Mouse (Mus musculus) fat pad, adult 2 months (tissue): ENCODE data around the gene Tarsl2.
A peak's percentile ranks its signal among the peaks of the same experiment; 100 is the strongest.

ENCODE experiments used
- DNase-seq: peaks from one replicate; pipeline ENCODE4 v3.0.0-alpha.2; 2011; ENCODE audit warnings: low read depth, low spot score; ENCODE audit errors: extremely low read depth

Tarsl2 gene

DNA sequence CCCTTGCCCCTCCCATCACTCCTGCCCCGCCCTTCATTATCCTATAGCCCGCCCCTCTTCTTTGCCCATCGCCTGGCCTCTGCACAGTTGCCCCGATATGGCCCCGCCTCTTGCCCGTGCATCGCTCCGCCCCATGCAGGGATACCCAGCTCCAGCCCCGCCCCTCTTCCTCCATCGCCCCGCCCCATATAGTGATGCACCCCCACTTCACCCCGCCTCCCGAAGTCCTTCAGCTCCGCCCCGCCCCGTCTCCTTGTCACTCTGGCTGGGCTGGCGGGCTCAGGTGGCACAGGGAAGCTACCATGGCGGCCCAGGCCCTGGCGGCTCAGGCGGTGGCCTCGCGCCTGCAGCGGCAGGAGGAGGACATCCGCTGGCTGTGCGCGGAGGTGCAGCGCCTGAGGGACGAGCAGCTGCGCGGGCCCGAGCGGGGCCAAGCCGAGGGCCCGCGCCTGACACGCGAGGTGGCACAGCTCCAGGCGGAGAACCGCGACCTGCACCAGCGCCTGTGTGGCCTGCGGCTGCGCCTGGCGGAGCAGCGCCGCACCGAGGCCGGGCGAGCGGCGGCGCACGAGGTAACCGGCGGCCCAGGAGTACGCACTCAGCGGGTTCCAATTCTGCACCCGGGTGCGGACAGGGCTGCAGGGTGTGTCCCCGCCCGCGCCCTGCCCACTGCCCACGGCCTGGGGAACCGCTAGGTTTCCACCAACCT lies at the start of gene Tarsl2:
Gene Tarsl2, plus strand, starts transcription at position 256 of the 709 bp plus-strand sequence.
- peak; percentile 21 for DNase-seq

DNA sequence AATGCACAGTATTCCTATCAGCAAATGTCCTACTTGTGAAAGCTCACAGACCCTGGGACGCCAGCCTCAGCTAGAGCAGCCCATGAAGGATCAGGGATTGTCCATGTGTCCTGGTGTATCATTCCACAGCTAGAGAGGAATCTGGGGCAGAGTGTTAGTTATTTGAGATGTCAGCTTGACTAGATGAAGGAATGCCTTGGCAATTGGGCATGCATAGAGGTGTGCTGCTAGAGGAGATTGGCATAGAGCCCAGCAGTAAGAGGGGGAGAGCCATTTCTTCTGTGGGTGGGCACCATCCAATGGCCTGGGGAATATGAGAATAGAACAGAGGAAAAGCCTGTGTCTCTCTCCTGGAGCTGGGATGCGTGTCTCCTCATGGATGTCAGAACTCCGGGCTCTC lies 38.6 kb upstream of the Tarsl2 start:
- DNase-seq = no peak

DNA sequence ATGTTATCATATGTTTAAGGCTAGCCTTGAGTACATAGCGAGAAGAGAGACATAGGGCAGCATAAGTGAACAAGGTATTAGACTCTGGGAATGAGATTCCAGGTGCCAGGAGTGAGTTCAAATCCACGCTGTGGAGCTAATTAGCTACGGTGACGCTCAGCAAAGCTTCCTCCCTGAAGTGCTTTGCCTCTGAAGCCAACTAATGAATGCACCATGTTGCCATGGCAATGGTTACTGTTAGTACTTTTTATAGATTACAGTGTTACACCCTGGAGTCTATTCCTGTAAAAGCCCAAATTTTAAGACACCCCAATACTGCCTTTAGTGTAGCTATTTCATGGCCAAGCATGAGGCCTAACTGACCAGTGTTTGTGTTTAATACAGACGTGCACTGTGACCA lies 37.7 kb upstream of the Tarsl2 start:
- DNase-seq = no peak

DNA sequence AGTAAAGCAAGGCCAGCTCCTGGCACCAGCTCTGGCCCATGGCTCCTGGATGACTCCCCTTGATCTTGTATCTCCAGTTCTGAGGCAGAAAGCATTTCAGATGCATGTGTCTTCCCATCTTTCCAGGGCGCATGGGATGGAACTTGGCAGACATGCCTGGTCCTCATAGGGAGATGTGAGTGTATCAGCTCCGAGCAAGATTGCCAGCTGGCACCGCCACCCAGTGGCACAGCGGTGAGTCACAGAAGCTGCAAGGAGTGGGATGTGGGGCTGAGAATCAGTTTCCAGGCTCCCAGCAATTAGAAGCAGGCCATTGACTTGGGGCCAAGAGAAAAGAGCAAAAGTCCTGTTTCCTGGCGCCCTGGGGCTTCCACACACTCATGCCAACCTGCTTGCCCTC lies 34.5 kb upstream of the Tarsl2 start:
- no peak for DNase-seq

- no peak for DNase-seq
Observed at GRCm38 (mm10) chr7:65610673-65611072, 34.0 kb upstream of the Tarsl2 start.

DNA sequence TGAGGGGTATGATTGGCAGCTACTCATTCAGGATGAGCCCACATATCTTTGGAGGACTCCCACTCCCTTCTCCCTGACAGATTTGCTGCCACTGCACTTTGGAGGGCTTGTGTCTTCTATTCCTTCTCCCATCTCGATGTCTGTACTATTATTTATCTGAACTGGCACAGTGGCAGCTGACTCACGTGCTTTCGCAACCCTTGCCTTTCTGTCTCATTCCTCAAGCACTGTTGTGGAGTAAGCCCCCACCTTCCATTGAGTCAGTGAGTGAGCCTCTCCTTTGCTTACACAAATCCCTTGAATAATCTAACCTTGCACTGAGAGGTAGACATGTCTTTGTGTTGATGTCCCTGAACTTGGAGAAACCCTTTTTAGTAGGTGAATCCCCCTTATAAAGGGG lies 33.4 kb upstream of the Tarsl2 start:
- no peak for DNase-seq

DNA sequence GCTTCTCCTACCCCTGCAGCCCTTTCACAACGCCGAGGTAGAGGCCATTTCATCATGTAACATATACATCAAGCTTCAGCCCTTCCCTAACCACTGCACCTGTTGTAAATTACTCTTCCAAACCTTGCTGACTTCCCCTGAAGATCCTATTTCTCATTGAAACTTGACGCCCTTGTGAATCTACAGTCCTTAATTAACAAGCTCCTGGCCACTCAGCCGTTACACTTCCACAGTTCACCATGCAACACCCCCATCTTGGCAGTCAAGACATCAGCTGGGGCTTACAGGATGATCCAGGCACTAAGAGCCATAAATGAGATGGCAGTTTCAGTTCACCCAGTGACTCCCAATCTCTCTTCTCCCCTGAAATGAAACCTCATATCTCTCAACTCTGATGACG lies 31.0 kb upstream of the Tarsl2 start:
- no peak for DNase-seq

GRCm38 (mm10) chr7:65618751-65619150 lies 25.9 kb upstream of the Tarsl2 start:
- DNase-seq = no peak

GRCm38 (mm10) chr7:65620746-65621145 lies 24.0 kb upstream of the Tarsl2 start:
- no peak for DNase-seq

DNA sequence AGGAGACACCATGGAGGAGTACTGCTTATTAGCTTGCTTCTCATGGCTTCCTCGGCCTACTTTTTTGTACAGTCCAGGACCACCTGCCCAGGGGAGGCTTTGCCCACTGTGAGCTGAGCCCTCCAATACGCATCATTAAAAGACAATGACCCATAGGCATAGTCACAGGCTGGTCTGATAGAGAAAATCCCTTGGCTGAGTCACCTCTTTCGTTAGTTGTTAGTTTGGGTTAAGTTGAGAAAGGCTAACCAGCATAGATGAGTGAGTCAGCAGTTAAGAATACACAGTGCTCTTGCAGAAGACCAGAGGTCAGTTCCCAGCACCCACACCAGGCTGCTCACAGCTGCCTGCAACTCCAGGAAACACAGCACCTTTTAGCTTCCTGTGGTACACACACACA lies 21.4 kb upstream of the Tarsl2 start:
- DNase-seq = no peak

GRCm38 (mm10) chr7:65625528-65625927 lies 19.2 kb upstream of the Tarsl2 start:
- DNase-seq = no peak

GRCm38 (mm10) chr7:65629846-65630245 lies 14.9 kb upstream of the Tarsl2 start:
- no peak for DNase-seq

GRCm38 (mm10) chr7:65630661-65631060 lies 14.0 kb upstream of the Tarsl2 start:
- DNase-seq = no peak

- DNase-seq = no peak
Observed at GRCm38 (mm10) chr7:65635831-65636230, 8.9 kb upstream of the Tarsl2 start.

DNA sequence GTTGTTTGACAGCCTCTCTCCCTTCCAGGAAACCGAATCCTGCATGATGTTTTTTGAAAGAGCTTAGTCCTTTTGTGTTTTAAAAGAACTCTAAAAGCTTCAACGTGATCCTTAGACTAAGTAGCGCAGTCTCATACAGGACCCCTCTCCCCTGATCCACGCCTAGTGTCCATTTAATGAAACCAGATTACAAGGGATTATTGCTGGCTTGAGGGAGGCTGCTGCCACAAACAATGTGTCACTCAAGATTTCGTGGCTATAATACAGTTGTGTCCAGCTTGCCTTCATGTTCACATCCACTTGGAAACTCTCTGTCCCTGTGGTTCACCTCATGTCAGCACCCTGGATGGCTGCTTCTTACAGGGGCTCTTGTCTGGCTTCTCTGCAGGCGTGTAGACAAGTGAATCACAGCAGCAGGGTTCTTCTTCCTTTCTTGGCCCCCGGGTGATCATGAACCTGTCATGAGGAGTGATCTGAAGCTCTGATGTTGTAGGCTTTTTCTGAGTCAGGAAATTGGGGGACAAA lies 8.3 kb upstream of the Tarsl2 start:
- DNase-seq = no peak

DNA sequence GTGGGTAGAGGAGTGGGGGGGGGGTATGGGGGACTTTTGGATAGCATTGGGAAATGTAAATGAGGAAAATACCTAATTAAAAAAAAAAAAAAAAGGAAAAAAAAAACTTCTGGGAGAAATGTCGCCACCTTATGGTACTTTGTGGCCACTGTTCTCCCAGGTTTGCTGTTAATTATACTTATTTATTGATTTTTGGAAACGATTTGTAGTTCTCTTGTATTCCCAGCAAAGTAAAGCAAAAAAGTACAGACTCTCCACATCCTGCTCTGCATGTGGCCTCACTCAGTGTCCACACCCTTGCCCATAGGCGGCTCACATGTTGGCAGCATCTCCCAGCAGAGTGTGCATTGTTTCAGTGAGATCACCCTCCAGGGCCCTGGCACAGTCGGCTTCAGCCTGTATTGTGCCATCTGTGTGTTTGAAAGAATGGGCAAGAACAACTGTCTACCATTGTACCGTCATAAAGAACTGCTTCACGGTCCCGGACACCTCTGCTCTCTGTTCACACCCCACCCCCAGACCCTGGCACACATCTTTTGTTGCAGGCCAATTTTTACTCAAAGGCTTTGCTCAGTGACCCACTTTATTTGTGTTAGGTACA lies 6.4 kb upstream of the Tarsl2 start:
- no peak for DNase-seq

DNA sequence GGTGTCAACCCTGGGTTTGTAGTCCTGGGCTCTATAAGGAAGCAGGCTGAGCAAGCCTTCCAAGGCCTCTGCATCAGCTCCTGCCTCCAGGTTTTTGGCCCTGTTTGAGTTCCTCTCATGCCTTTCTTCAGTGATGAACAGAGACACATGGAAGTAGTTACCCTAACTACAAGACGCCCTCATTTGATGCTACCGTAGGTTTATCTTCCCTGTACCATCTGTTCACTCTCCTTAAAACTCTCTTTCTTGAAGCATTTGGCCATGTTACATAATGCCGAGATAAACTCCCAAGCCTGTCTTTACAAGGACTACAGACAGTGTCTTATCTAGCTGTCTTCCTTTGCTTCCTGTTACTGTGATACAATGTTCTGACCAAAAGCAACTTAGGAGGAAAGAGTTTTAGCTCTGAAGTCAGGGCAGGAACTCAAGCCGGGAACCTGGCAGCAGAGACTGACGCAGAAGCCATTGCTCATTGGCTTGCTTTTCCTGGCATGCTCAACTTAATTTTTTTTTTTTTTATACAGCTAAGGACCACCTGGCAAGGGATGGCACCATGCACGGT lies 4.8 kb upstream of the Tarsl2 start:
- no peak for DNase-seq

DNA sequence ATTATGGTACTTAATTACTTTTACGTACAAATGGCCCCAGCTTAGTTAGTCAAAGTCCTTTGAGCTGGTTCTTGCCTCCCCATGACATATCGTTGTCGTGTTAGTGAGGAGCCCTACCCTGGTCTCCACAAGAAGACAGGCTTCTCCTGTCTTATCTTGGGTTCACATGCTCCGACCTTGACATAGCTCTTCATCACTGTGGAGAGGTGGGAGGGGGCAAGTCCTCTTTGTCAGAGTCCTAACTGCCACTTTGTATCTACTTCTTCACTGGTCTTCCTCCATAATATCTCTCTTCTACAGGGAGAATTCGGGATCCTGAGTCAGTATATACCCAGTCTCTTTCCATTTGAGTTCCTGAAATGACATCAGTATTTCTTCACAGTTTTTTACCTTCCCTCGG lies 4.0 kb upstream of the Tarsl2 start:
- DNase-seq = no peak

GRCm38 (mm10) chr7:65642371-65643304 lies 2.1 kb upstream of the Tarsl2 start:
- DNase-seq = no peak

DNA sequence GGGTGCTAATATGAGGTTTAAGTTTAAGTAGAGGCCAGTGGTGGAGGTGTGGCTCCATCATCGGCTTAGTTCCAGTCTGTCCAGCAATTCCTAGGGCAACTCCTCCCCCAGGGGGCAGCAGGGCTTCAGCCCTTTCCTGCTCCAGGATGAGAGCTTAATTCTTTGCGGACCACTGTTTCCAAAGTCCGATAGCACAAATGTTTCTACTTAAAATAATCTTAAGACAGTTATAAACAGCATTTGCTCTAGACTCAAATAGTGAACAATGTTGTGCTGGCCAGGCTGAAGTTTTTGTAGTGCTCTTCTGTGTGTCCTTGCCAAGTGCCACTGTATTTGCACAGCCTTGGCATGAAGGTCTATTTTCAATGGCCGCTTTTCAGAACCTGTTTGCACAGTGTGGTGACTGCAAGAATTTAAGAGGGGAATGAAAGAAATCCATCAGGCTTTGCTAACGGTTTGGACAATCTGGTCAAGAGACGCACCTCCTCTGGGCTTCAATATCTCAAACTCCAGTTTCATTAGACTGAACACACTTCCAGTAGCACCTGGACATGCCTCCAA lies 757 bp upstream of the Tarsl2 start:
- DNase-seq = no peak

- DNase-seq = no peak
Observed at GRCm38 (mm10) chr7:65645996-65646395, 1.3 kb downstream of the Tarsl2 start.
